Comparison of ENCODE assay signal across 8 mouse cellular contexts in the genomic region with DNA sequence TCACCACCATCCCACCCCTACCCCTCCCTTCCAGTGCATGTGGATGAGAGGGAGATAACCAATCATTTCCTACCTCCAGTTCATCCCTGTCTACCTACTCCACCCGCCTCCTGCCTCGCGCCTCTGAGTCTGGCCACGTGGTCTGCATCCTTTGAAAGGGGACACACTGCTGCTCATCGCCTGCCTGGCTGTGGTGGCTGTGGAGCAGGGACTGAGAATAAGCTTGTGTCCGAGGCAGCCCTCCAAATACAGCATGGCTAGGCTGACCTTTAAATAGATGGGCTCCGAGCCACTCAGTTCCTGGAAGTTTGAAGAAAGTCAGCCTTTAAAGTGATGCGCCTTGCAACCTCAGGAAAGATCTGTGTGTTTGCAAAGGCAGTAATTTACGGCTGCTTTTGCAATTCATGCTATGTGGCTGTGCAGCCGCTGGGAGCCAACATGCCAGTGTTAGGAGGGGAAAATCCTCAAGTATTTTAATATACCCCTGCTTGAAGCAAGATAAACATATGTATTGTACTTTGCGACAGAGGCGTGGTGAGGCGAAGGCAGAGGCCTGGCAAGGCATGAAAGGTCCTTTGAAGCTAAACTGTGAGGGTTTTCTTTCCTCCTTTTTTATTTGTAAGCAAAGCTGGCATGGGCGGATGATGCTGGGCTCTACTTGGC.
A peak's percentile ranks its signal among the peaks of the same experiment; 100 is the strongest.
DNase-seq lines count a peak whose midpoint lies in the region; ATAC-seq and TF ChIP-seq lines count a peak whose summit lies in the region.

No protein-coding gene starts in this region.

- ATAC-seq in liver, embryonic 15.5 days (ENCODE audit: insufficient read depth), result 0 out of 2 replicates have a peak, but pooled peaks have one; percentile 30

- peaks cover 17% of the 10 kb centered on the region for H3K4me1 ChIP-seq in kidney, adult 2 months (ENCODE audit: control insufficient read depth, insufficient read depth, low read length)
- peaks cover 72% of the 10 kb centered on the region for H3K4me1 ChIP-seq in liver, embryonic 15.5 days (replicated peaks)

- H3K9ac ChIP-seq in liver, embryonic 15.5 days, result no peak overlapping the region

- WGBS in kidney, adult 2 months, result 53% methylated on average over 14 of the region's 14 CpGs
- 58% methylated on average over 14 of the region's 14 CpGs for WGBS in liver, embryonic 15.5 days (ENCODE audit: insufficient replicate concordance)

- H3K36me3 ChIP-seq in kidney, adult 2 months (ENCODE audit: control insufficient read depth, insufficient read depth, low read length), result no peaks in the 10 kb centered on the region
- no peaks in the 10 kb centered on the region for H3K36me3 ChIP-seq in liver, embryonic 15.5 days (replicated peaks)

- H3K9me3 ChIP-seq in liver, embryonic 15.5 days (replicated peaks), result no peaks in the 10 kb centered on the region

- no peak overlapping the region for H3K27ac ChIP-seq in kidney, adult 2 months (ENCODE audit: insufficient read depth, low read depth, low read length)
- H3K27ac ChIP-seq in liver, embryonic 15.5 days (replicated peaks), result no peak overlapping the region

- no peaks in the 10 kb centered on the region for H3K27me3 ChIP-seq in kidney, adult 2 months (replicated peaks; ENCODE audit: control insufficient read depth, insufficient read depth, low read length)
- H3K27me3 ChIP-seq in liver, embryonic 15.5 days, result no peaks in the 10 kb centered on the region

- no peak for TF ChIP-seq CTCF in kidney, adult 2 months (conservative IDR thresholded peaks at IDR 0.05; ENCODE audit: insufficient read depth, insufficient read length, low read depth, low read length)

- no peak for TF ChIP-seq POLR2A in kidney, adult 2 months (IDR thresholded peaks at IDR 0.05; ENCODE audit: low read depth, low read length)

- H3K4me2 ChIP-seq in liver, embryonic 15.5 days, result no peak overlapping the region

- H3K4me3 ChIP-seq in kidney, adult 2 months (ENCODE audit: insufficient read depth, low read depth, low read length), result no peak overlapping the region
- no peak overlapping the region for H3K4me3 ChIP-seq in liver, embryonic 15.5 days (replicated peaks)

- peak; percentile 70 for DNase-seq in kidney, adult 2 months
- DNase-seq in kidney, adult 11 months, result no peak
- peak; percentile 23 for DNase-seq in adipocyte (ENCODE audit: low spot score)
- DNase-seq in gastrocnemius, adult 18-20 months (ENCODE audit: low spot score), result peak; percentile 71
- DNase-seq in thymus, postnatal 0 days (ENCODE audit: low spot score), result no peak
- DNase-seq in urinary bladder, postnatal 25 days (ENCODE audit: low spot score), result no peak
- no peak for DNase-seq in thymus, postnatal 14 days

Comparison
In these comparisons a context has a peak if more than half of its experiments do, and no peak if none do; other contexts are left out.
1. DNase-seq: peak in kidney, adult 2 months (single experiment), adipocyte (single experiment) and gastrocnemius, adult 18-20 months (single experiment); none in kidney, adult 11 months (single experiment), thymus, postnatal 0 days (single experiment), urinary bladder, postnatal 25 days (single experiment) and thymus, postnatal 14 days (single experiment).